Mouse (Mus musculus) cerebellum, adult 2 months (tissue): Measurements from ENCODE around the gene Washc4.

Experiments
- CTCF ChIP-seq: fragments of 200-500 bp; IDR thresholded peaks from 2 replicates; pipeline ENCODE4 v1.5.1; 2011; ENCODE audit warnings: low read depth, mild to moderate bottlenecking, control low read depth, low read length, moderate library complexity, borderline replicate concordance; ENCODE audit not compliant: insufficient read depth
- POLR2A ChIP-seq: fragments of 200-500 bp; IDR thresholded peaks from 2 replicates; pipeline ENCODE4 v1.6.1; 2011; ENCODE audit warnings: low read length, control low read depth, borderline replicate concordance; ENCODE audit not compliant: insufficient read depth

DNA sequence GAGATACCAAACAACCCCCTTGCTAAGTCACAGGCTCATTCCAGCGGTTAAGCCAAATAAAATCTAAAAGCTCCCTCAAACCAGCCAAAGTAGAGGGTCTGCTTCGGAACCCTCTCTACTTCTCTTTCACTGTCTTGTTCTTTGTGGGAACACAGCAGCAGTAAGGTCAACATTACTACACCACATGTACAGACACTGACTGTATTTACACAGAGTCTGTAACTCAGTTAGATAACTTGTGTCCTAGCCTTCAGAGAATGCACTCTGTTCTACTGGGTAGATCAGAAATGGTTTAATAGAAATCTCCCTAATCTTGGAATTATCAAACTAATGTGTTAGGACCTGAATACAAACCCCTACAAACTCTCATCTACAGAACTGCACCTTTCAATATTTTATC lies 92.6 kb downstream of the Washc4 start:
- TF ChIP-seq CTCF = no peak
- TF ChIP-seq POLR2A = no peak
